Mouse (Mus musculus) CD8-positive naive resting alpha-beta T cell, adult 2 months (primary cell): ENCODE data around the gene Fshr.

Source experiments
- DNase-seq, 2 experiments: peaks; one replicate each; pipeline ENCODE4 v3.0.0; 2022; ENCODE audit warnings: low read depth in 2 of 2, low spot score in 2 of 2

The Fshr gene

DNA sequence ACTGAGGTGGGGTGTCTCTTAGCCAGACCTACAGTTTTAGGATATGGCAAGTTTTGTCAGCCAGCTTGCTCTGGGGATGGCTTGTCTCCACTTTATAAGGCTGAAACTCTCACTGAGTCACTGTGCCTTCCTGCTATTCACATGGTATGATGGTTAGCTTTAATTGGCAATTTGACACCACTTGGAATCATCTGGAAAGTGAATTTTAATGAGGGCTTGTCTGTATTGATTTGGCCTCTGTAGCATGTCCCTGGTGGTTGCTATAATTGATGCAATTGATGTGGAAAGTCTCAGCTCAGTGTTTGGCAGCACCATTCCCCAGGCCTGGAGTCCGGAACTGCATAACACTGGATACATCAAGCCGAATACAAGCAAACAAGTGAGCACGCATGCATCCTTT, 164.4 kb downstream of the Fshr start:
- DNase-seq: no peak

DNA sequence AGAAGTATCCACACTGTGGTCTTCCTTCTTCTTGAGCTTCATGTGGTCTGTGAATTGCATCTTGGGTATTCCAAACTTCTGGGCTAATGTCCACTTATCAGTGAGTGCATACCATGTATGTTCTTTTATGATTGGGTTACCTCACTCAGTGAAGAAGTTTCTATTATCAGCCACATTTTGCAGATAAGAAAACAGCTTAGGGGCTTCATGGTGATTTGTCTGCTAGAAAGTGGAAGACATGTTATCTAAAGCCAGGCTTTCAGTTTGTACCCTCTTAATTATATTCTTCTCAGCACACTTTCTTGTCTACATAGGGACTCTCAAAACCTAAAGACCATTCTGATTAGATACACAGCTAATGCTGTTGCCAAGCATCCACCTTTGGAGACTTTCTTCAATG, 165.8 kb downstream of the Fshr start:
- DNase-seq: no peak

- no peak for DNase-seq
Measured at GRCm38 (mm10) chr17:89032981-89033380, 167.5 kb downstream of the Fshr start.

- DNase-seq: no peak
Measured at GRCm38 (mm10) chr17:89019518-89019917, 181.0 kb downstream of the Fshr start.

DNA sequence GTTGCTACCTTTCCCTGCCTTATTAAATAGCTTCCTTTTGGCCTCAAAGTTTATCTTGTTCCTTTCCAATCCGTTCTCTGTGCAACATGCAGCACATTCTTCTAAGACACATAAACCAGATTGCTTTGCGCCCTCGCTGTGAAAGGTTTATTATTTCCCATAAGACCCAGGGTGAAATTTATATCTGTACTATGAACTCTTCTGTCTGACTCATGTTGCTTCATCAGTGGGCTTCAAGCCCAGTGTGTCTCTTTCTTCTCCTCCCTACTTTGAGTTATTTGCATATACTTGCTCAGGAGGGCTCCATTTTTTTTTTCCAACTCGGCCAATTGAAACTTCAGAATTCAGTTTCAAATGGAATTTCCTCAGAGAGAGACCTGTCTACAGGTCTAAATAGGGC, 183.5 kb downstream of the Fshr start:
- DNase-seq: no peak

GRCm38 (mm10) chr17:89013691-89014090, 186.8 kb downstream of the Fshr start:
- DNase-seq: no peak

- DNase-seq: no peak
Measured at GRCm38 (mm10) chr17:89009117-89009516, 191.4 kb downstream of the Fshr start.

DNA sequence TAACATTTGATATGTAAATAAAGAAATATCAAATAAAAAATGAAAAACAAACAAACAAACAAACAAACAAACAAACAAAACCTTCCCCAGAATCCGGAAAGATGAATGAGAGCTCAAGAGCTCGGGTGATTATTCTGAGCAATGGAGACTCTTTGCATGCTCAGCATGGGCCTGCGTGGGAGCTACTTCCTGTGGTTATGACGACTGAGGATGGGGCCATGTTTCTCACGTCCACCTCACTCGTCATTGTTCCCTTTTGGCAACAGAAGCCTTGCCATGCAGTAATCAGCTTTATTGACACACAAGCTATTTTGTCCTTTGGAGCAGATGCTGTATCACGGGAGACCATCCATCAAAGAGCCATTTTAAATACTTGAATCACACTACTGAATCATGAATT, 191.8 kb downstream of the Fshr start:
- no peak for DNase-seq

- no peak for DNase-seq
Measured at GRCm38 (mm10) chr17:89005959-89006358, 194.5 kb downstream of the Fshr start.

DNA sequence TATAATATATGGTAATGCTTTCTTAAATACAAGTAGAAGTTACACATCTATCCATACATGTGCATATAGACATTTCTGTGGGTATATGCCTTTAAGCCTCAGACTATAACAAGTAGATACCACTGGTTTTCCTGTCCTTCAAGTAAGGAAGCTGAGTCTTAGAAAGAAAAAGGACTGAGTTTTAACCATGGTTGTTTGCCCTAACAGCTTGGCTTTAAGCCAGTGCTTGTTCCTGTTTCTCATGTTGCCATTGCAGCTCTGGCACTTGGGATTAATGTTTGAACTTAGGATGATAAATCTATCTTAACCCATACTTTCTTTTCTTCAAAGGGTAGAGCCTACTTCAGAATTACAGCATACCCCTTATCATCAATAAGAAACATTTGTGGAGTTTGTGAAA, 200.6 kb downstream of the Fshr start:
- DNase-seq: no peak

DNA sequence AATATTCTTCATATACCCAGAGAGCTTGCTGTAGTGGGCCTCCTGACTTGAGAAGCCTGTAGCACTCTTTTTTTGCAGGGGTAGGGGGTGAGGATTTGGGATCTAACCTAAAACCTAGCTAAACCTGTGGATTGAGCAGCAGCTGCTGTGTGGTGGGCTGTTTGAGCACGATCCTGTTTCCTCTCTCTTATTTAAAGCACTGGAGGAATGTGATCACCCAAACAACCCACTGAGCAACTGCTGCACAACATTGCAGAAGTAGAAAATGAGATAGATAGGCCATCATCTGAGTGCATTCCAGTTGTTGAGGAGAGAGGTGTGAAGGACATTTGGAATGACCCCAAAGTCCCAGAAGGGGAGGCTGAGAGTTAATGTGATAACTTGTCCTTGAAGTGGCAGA, 202.2 kb downstream of the Fshr start:
- no peak for DNase-seq

DNA sequence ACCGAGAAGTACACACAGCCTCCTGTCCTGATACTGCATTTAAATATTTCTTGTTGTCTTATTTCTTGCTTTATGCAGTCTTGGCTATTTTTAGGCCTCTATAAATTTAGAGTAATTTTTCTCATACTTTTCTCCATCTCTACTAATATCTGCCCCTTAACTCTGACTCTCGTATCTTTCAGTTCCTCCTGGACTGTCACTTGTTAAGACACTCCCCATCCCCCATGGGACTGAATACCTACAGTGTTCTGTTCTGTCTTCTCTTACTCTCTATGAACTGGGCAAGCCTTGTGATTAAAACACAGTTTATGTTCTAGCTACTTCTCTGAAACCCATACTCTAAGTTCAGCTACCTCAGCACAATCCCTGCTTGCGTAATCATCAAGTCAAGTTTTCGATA, 209.2 kb downstream of the Fshr start:
- no peak for DNase-seq

DNA sequence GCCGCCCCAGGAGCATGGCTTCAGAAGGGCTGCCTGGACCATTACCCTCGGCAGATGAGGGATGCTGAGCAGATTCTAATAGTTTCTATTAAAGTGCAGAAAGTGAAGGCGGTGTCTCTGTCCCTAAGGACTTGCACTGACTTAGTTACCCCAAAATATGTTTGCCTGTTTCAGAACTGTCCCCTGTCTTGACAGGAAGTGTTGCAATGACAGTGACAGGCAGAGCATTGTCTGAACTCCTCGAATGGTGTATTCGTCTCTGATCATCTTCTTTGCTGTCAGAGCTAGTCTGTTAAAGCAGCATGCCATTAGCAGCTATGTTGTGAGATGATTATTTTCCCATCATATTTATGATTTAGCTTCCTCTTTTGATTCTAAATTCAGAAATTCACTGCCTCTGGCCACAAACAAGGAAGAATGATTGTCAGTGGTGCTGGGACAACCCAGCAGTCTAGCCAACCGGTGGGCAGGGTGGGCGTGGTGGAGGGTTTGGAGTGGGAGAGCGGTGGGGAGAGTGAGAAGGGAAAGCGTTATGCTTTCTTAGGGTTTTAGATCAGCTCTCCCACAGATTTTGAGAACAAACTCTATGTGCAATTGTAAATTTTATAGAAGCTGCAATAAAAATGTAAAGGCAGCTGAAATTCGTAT, 219.6 kb downstream of the Fshr start:
- DNase-seq: no peak

DNA sequence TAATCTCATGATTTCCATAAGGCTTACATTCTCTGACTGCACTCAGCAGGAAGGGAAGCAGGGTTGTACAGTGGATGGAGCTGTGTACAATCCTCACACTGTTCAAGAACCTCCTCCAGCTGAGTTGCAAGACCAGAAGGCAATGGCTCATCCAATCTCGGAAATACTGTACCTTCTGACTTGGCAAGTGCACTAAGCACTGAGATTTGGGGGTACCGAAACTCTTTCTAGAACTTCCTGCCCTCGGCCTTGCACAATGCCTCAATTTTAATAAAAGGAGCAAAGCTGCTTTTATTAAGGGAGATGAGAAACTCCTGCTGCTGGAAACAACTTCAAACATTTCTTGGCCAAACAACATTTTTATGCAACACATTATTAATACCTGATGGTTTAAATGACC, 225.9 kb downstream of the Fshr start:
- no peak for DNase-seq

DNA sequence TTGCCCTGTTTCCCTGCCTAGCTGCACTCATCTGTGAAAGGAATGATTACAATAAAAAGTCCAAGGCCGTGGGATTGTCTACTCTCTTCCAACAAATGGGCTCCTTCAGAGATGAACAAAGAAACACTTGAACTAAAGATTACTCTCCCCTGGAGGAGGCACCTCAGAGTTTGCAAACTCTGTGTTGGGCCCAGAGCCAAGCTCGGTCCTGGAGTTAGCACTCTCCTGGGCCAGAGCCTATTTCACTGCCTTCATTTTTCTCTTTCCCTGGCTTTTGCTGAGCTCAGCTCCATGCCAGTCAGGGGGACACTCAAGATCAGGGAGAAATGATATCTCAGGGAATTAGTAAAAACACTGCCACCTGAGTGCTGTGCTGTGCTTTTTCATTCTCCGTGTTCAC, 234.4 kb downstream of the Fshr start:
- DNase-seq: no peak

DNA sequence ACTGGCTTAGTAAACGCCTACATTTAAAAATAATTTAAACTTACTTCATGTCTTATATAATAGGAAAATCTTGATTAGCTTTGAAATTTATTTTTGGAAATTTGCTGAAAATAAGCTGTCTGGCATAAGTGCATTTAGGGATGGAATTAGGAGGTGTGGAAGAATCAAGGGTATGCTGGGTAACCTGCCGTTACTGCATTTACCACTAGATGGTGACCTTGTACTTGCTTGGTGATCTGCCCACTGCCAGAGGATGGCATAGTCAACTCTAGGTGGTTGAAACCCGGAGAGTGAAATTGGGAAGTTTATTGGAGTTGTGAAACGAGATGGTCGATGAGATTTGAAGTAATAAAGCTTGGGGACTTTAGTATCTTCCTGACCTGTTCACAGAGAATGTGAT, 246.5 kb downstream of the Fshr start:
- no peak for DNase-seq

GRCm38 (mm10) chr17:88938153-88938681, 262.3 kb downstream of the Fshr start:
- no peak for DNase-seq

DNA sequence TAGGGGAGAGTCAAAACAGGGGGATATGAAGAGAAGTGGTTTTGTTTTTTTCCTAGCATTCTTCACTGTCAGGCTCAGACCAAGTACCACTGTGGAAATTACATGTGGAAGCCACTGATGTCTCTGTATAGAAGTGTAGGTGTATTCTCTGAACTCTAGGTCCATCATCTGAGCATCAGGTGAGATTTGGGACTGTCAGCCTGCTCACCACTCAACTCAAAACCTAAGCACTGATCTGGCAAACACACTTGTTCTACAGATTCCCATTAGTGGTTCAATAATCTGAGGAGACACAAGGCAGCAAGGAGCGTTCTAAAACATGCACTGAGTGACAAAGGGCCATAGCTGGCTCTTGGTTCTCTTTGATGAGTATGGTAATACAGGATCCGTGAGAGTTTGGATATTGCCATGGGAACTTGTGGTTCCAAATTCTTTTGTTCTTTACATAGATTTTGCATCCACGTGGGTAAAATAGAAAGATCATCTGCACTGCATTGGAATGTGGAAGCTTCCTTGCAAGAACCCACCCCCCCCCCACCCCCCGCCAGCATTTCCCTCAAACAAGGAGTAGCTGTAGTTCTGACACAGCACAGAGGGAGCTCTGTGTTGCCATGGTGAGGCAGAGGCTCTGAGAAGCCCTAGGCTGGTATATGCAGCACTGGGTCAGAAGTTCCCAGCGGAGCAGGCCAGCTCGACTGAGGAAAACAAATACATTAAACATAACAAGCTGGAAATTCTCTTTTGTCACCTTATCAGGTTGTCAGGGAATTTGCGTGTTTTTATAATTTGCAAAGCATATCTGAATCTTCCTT, 262.9 kb downstream of the Fshr start:
- DNase-seq: no peak

- no peak for DNase-seq
Measured at GRCm38 (mm10) chr17:88936941-88937340, 263.5 kb downstream of the Fshr start.
